Mouse (Mus musculus): ENCODE data around the gene Ythdf2. TPM values are rescaled to one million over a fixed set of nuclear protein-coding genes. Genes with fewer than 3 reads are reported as not detected.

The Ythdf2 gene
- polyA plus RNA-seq, 1 experiment: 81.0 TPM

GRCm38 (mm10) chr4:132170891-132171290 lies 41.2 kb downstream of the Ythdf2 start:
- TF ChIP-seq GATA1 (IDR thresholded peaks at IDR 0.05; ENCODE audit: low read length): no peak

- TF ChIP-seq GATA1 (IDR thresholded peaks at IDR 0.05; ENCODE audit: low read length): no peak
Measured at GRCm38 (mm10) chr4:132169761-132170160, 42.3 kb downstream of the Ythdf2 start.

- no peak for TF ChIP-seq GATA1 (IDR thresholded peaks at IDR 0.05; ENCODE audit: low read length)
Measured at GRCm38 (mm10) chr4:132169271-132169670, 42.8 kb downstream of the Ythdf2 start.

- TF ChIP-seq GATA1 (IDR thresholded peaks at IDR 0.05; ENCODE audit: low read length): no peak
Measured at GRCm38 (mm10) chr4:132167436-132167835, 44.7 kb downstream of the Ythdf2 start.

- no peak for TF ChIP-seq GATA1 (IDR thresholded peaks at IDR 0.05; ENCODE audit: low read length)
Measured at GRCm38 (mm10) chr4:132166350-132167290, 45.5 kb downstream of the Ythdf2 start.

GRCm38 (mm10) chr4:132165691-132166090 lies 46.4 kb downstream of the Ythdf2 start:
- no peak for TF ChIP-seq GATA1 (IDR thresholded peaks at IDR 0.05; ENCODE audit: low read length)

GRCm38 (mm10) chr4:132156941-132157622 lies 55.0 kb downstream of the Ythdf2 start:
- no peak for TF ChIP-seq GATA1 (IDR thresholded peaks at IDR 0.05; ENCODE audit: low read length)

GRCm38 (mm10) chr4:132154877-132155670 lies 57.0 kb downstream of the Ythdf2 start:
- no peak for TF ChIP-seq GATA1 (IDR thresholded peaks at IDR 0.05; ENCODE audit: low read length)

- TF ChIP-seq GATA1 (IDR thresholded peaks at IDR 0.05; ENCODE audit: low read length): no peak
Measured at GRCm38 (mm10) chr4:132151673-132152072, 60.4 kb downstream of the Ythdf2 start.

GRCm38 (mm10) chr4:132146201-132146600 lies 65.9 kb downstream of the Ythdf2 start:
- TF ChIP-seq GATA1 (IDR thresholded peaks at IDR 0.05; ENCODE audit: low read length): no peak

- no peak for TF ChIP-seq GATA1 (IDR thresholded peaks at IDR 0.05; ENCODE audit: low read length)
Measured at GRCm38 (mm10) chr4:132145092-132145491, 67.0 kb downstream of the Ythdf2 start.

GRCm38 (mm10) chr4:132144080-132144841 lies 67.8 kb downstream of the Ythdf2 start, which contains the start of gene Oprd1:
Gene Oprd1, minus strand, starts transcription at chr4:132144486.
- no peak for TF ChIP-seq GATA1 (IDR thresholded peaks at IDR 0.05; ENCODE audit: low read length)

GRCm38 (mm10) chr4:132138640-132139039 lies 73.5 kb downstream of the Ythdf2 start:
- TF ChIP-seq GATA1 (IDR thresholded peaks at IDR 0.05; ENCODE audit: low read length): no peak

GRCm38 (mm10) chr4:132137013-132137412 lies 75.1 kb downstream of the Ythdf2 start:
- no peak for TF ChIP-seq GATA1 (IDR thresholded peaks at IDR 0.05; ENCODE audit: low read length)

Other genes with a start within 250 kb of the Ythdf2 start
- gene Gm10300, start 137.6 kb downstream of the Ythdf2 start, polyA plus RNA-seq (2012): 0.23 and 0.29 TPM in 2 replicates
- gene Epb41, start 137.0 kb downstream of the Ythdf2 start, polyA plus RNA-seq (2012): 104 and 111 TPM in 2 replicates
- gene Oprd1, start 67.8 kb downstream of the Ythdf2 start, polyA plus RNA-seq (2012): not detected in 2 replicates
- 10.3 and 20.1 TPM in 2 replicates for gene Gmeb1, start 49.3 kb upstream of the Ythdf2 start, polyA plus RNA-seq (2012)
- gene Taf12, start 62.1 kb upstream of the Ythdf2 start, polyA plus RNA-seq (2012): 5.8 and 22.4 TPM in 2 replicates
- gene Rab42, start 91.1 kb upstream of the Ythdf2 start, polyA plus RNA-seq (2012): 0.55 and 0.68 TPM in 2 replicates
- gene Trnau1ap, start 117.2 kb upstream of the Ythdf2 start, polyA plus RNA-seq (2012): 54.1 and 103 TPM in 2 replicates
- 96.0 and 97.3 TPM in 2 replicates for gene Rcc1, start 141.3 kb upstream of the Ythdf2 start, polyA plus RNA-seq (2012)
- gene Phactr4, start 210.2 kb upstream of the Ythdf2 start, polyA plus RNA-seq (2012): 17.5 and 22.6 TPM in 2 replicates